Mouse (Mus musculus): ENCODE measurements around the gene Eif2ak4. TPM values are rescaled to one million over a fixed set of nuclear protein-coding genes. Genes with fewer than 3 reads are reported as not detected.

Eif2ak4 gene
- polyA plus RNA-seq (2014; fragmentation: Nextera tagmentation; extraction: Ambion mirVana), result 10.1 and 10.4 TPM in 2 replicates

DNA sequence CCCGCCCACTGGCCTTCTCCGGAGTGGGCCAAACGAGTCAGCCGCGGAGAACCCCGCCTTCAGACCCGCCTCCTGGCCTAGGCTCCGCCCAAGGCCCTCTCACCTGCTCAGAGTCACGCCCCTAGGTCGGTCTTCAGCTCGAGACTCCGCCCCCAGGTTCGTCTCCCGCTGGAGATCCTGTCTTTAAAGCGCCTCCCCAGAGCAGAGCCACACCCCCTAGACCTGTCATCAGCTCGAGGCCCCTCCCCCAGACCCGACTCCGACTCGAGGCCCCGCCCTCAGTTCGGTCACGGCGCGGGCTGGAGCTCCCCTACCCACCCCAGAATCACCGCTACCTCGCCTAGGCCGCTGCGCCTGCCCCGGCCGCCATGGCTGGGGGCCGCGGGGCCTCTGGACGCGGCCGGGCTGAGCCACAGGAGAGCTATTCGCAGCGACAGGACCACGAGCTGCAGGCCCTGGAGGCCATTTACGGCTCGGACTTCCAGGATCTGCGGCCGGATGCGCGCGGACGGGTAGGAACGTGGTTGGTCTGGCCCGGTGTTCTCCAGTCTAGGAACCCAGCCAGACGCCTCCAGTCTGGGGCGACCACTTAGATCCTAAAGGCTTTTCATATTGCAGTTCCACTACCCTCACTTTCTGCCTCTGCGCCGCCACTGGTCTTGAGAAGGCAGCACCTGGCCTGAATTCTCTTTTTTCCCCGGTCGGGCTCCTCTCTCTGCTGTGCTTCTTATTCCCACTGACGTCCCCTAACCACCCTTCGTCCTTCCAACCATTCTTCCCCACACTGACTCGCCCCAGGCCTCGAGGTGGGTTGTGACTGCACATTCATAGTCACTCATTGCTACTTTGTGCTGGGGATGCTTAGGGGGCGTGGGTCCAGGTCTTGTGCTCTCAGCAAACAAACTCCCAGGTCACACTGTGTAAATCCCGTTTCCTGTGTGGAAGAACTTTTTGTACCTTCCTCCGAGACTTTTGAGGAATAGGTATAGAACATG, at the start of gene Eif2ak4:
Gene Eif2ak4 (plus strand): TSS at position 278 of the 995 bp plus-strand sequence.
- peaks cover 7% of the 10 kb centered on the region; the same call in 1 of the 2 replicates for H3K4me1 ChIP-seq (ENCODE audit: control insufficient read depth, insufficient read depth, low read length)
- peak within 1 kb of the TSS; percentile 77 for H3K9ac ChIP-seq (replicated peaks; ENCODE audit: low read depth, low read length)
- H3K36me3 ChIP-seq (ENCODE audit: control insufficient read depth, insufficient read depth, low read length), result no peaks in the 10 kb centered on the region
- H3K4me3 ChIP-seq (ENCODE audit: low read depth, low read length), result peak within 1 kb of the TSS; percentile 75
- ATAC-seq (ENCODE audit: low read depth), result peak; percentile 98
- 1% methylated on average over 58 of the region's 61 CpGs for WGBS
- H3K27ac ChIP-seq (ENCODE audit: low read depth, low read length), result peak within 1 kb of the TSS; percentile 86
- peak within 1 kb of the TSS; percentile 66 for H3K4me2 ChIP-seq (ENCODE audit: low read depth, low read length)
- no peaks in the 10 kb centered on the region for H3K27me3 ChIP-seq (ENCODE audit: control insufficient read depth, insufficient read depth, low read length)
- H3K9me3 ChIP-seq (ENCODE audit: control insufficient read depth, low read length), result no peaks in the 10 kb centered on the region

GRCm38 (mm10) chr2:118341295-118341694, 47.1 kb upstream of the Eif2ak4 start:
- no peak overlapping the region for H3K27ac ChIP-seq (ENCODE audit: low read depth, low read length)
- no peaks in the 10 kb centered on the region for H3K27me3 ChIP-seq (ENCODE audit: control insufficient read depth, insufficient read depth, low read length)
- H3K4me3 ChIP-seq (ENCODE audit: low read depth, low read length), result no peak overlapping the region
- no peaks in the 10 kb centered on the region for H3K36me3 ChIP-seq (ENCODE audit: control insufficient read depth, insufficient read depth, low read length)
- no peaks in the 10 kb centered on the region for H3K4me1 ChIP-seq (ENCODE audit: control insufficient read depth, insufficient read depth, low read length)
- H3K9ac ChIP-seq (replicated peaks; ENCODE audit: low read depth, low read length), result no peak overlapping the region
- ATAC-seq (ENCODE audit: low read depth), result no peak
- 79% methylated on average over 7 of the region's 7 CpGs for WGBS
- H3K4me2 ChIP-seq (ENCODE audit: low read depth, low read length), result no peak overlapping the region
- H3K9me3 ChIP-seq (ENCODE audit: control insufficient read depth, low read length), result no peaks in the 10 kb centered on the region

- no peaks in the 10 kb centered on the region for H3K4me1 ChIP-seq (ENCODE audit: control insufficient read depth, insufficient read depth, low read length)
- 70% methylated on average over 3 of the region's 3 CpGs for WGBS
- no peaks in the 10 kb centered on the region for H3K9me3 ChIP-seq (ENCODE audit: control insufficient read depth, low read length)
- no peaks in the 10 kb centered on the region for H3K27me3 ChIP-seq (ENCODE audit: control insufficient read depth, insufficient read depth, low read length)
- H3K27ac ChIP-seq (ENCODE audit: low read depth, low read length), result no peak overlapping the region
- H3K9ac ChIP-seq (replicated peaks; ENCODE audit: low read depth, low read length), result no peak overlapping the region
- no peaks in the 10 kb centered on the region for H3K36me3 ChIP-seq (ENCODE audit: control insufficient read depth, insufficient read depth, low read length)
- H3K4me3 ChIP-seq (ENCODE audit: low read depth, low read length), result no peak overlapping the region
- no peak overlapping the region for H3K4me2 ChIP-seq (ENCODE audit: low read depth, low read length)
- ATAC-seq (ENCODE audit: low read depth), result no peak
Observed at GRCm38 (mm10) chr2:118343897-118344296, 44.5 kb upstream of the Eif2ak4 start.

DNA sequence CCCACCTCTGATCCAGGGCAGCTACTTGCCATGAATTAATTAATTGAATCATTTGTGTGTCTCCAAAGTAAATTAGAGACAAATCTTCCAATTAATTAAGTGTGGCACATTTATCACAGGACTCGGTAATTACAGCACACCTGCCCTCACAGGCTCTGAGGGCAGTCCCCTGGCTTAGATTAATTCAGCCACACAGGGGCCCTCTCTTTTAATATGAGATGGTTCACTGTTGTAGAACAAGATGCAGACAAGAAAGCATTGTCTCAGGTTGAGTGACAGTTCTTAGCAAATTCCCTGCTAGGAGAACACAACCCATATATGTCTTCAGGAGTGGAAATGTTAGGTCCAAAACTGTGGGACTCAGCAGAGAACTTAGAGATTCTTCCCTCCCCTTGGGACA, 42.9 kb upstream of the Eif2ak4 start:
- no peak for ATAC-seq (ENCODE audit: low read depth)
- Histone ChIP-seq H3K9me3 (ENCODE audit: control insufficient read depth, low read length) (no peaks in the 10 kb centered on the region), H3K36me3 (ENCODE audit: control insufficient read depth, insufficient read depth, low read length) (no peaks in the 10 kb centered on the region), H3K4me1 (ENCODE audit: control insufficient read depth, insufficient read depth, low read length) (no peaks in the 10 kb centered on the region), H3K27me3 (ENCODE audit: control insufficient read depth, insufficient read depth, low read length) (no peaks in the 10 kb centered on the region), H3K4me2 (ENCODE audit: low read depth, low read length) (no peak overlapping the region), H3K27ac (ENCODE audit: low read depth, low read length) (no peak overlapping the region), H3K9ac (replicated peaks; ENCODE audit: low read depth, low read length) (no peak overlapping the region), H3K4me3 (ENCODE audit: low read depth, low read length) (no peak overlapping the region)
- 18% methylated on average over 1 of the region's 1 CpGs for WGBS

GRCm38 (mm10) chr2:118353498-118353897, 34.9 kb upstream of the Eif2ak4 start:
- 39% methylated on average over 4 of the region's 4 CpGs for WGBS
- Histone ChIP-seq H3K4me3 (ENCODE audit: low read depth, low read length) (no peak overlapping the region), H3K27ac (ENCODE audit: low read depth, low read length) (no peak overlapping the region), H3K4me1 (ENCODE audit: control insufficient read depth, insufficient read depth, low read length) (no peaks in the 10 kb centered on the region), H3K4me2 (ENCODE audit: low read depth, low read length) (no peak overlapping the region), H3K9ac (replicated peaks; ENCODE audit: low read depth, low read length) (no peak overlapping the region), H3K36me3 (ENCODE audit: control insufficient read depth, insufficient read depth, low read length) (no peaks in the 10 kb centered on the region), H3K9me3 (ENCODE audit: control insufficient read depth, low read length) (no peaks in the 10 kb centered on the region), H3K27me3 (ENCODE audit: control insufficient read depth, insufficient read depth, low read length) (no peaks in the 10 kb centered on the region)
- no peak for ATAC-seq (ENCODE audit: low read depth)

- H3K9me3 ChIP-seq (ENCODE audit: control insufficient read depth, low read length), result no peaks in the 10 kb centered on the region
- no peak overlapping the region for H3K9ac ChIP-seq (replicated peaks; ENCODE audit: low read depth, low read length)
- H3K36me3 ChIP-seq (ENCODE audit: control insufficient read depth, insufficient read depth, low read length), result no peaks in the 10 kb centered on the region
- H3K4me1 ChIP-seq (ENCODE audit: control insufficient read depth, insufficient read depth, low read length), result no peaks in the 10 kb centered on the region
- no peak overlapping the region for H3K4me2 ChIP-seq (ENCODE audit: low read depth, low read length)
- no peaks in the 10 kb centered on the region for H3K27me3 ChIP-seq (ENCODE audit: control insufficient read depth, insufficient read depth, low read length)
- no peak overlapping the region for H3K4me3 ChIP-seq (ENCODE audit: low read depth, low read length)
- ATAC-seq (ENCODE audit: low read depth), result no peak
- no peak overlapping the region for H3K27ac ChIP-seq (ENCODE audit: low read depth, low read length)
- WGBS, result 64% methylated on average over 4 of the region's 4 CpGs
Observed at GRCm38 (mm10) chr2:118353916-118354403, 34.5 kb upstream of the Eif2ak4 start.

DNA sequence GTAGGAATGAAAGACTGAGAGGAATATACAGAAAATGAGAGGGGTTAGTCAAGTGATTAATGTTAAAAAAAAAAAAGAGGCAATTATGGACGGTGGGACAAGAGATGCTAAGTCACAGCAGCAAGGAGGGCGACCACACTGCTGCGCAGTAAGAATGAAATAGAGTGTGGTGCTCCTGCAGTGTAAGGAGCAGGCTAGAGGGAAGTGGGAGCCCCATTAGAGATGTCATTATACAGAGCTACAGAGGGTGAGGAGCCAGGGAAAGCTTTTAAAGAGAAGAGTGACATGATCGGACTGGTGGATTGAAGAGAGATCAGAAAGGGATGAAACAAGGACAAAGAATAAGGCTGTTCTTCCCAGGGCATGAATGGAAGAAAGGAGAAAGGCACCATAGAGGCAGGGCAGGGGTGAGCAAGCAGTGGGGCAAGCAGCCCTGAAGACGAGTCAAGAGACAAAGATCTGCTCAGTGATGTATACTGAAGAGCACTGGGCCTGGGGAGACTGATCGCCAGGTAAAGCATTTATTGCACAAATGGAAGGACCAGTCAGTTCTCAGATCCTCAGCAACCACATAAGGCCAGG, 33.2 kb upstream of the Eif2ak4 start:
- Histone ChIP-seq H3K9ac (replicated peaks; ENCODE audit: low read depth, low read length) (no peak overlapping the region), H3K4me1 (ENCODE audit: control insufficient read depth, insufficient read depth, low read length) (no peaks in the 10 kb centered on the region), H3K9me3 (ENCODE audit: control insufficient read depth, low read length) (no peaks in the 10 kb centered on the region), H3K27me3 (ENCODE audit: control insufficient read depth, insufficient read depth, low read length) (no peaks in the 10 kb centered on the region), H3K4me3 (ENCODE audit: low read depth, low read length) (no peak overlapping the region), H3K4me2 (ENCODE audit: low read depth, low read length) (no peak overlapping the region), H3K27ac (ENCODE audit: low read depth, low read length) (no peak overlapping the region), H3K36me3 (ENCODE audit: control insufficient read depth, insufficient read depth, low read length) (no peaks in the 10 kb centered on the region)
- 65% methylated on average over 6 of the region's 6 CpGs for WGBS
- no peak for ATAC-seq (ENCODE audit: low read depth)

DNA sequence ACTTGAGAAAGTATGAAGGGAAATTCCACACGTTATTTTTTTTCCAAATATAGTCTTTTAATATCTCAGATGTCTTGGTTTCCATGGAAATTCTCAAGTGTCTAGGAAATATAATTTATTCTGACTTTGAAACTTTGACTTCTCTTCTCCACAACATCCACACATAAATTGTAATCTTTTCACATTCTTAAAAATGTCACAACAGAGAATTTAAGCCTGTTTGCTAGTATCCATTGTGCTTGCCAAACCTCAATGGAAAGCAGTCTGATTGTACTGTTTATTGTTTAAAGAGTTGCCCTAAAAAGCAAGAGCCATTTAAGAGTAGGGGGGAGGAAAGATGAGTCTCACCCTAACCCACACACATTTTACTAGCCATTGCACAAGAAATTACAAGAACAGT, 16.6 kb upstream of the Eif2ak4 start:
- Histone ChIP-seq H3K4me3 (ENCODE audit: low read depth, low read length) (no peak overlapping the region), H3K36me3 (ENCODE audit: control insufficient read depth, insufficient read depth, low read length) (no peaks in the 10 kb centered on the region), H3K27me3 (ENCODE audit: control insufficient read depth, insufficient read depth, low read length) (peaks cover 3% of the 10 kb centered on the region; the same call in 1 of the 2 replicates), H3K9me3 (ENCODE audit: control insufficient read depth, low read length) (no peaks in the 10 kb centered on the region), H3K9ac (replicated peaks; ENCODE audit: low read depth, low read length) (no peak overlapping the region), H3K4me2 (ENCODE audit: low read depth, low read length) (no peak overlapping the region), H3K27ac (ENCODE audit: low read depth, low read length) (no peak overlapping the region), H3K4me1 (ENCODE audit: control insufficient read depth, insufficient read depth, low read length) (0 out of 2 replicates have a peak, but pooled peaks cover 5% of the 10 kb centered on the region)
- ATAC-seq (ENCODE audit: low read depth), result no peak
- WGBS, result 52% methylated on average over 1 of the region's 1 CpGs

GRCm38 (mm10) chr2:118372561-118372900, 15.9 kb upstream of the Eif2ak4 start:
- no peaks in the 10 kb centered on the region for H3K36me3 ChIP-seq (ENCODE audit: control insufficient read depth, insufficient read depth, low read length)
- 0 out of 2 replicates have a peak, but pooled peaks cover 5% of the 10 kb centered on the region for H3K4me1 ChIP-seq (ENCODE audit: control insufficient read depth, insufficient read depth, low read length)
- no peak for ATAC-seq (ENCODE audit: low read depth)
- no peaks in the 10 kb centered on the region for H3K9me3 ChIP-seq (ENCODE audit: control insufficient read depth, low read length)
- 9% methylated on average over 11 of the region's 11 CpGs for WGBS
- no peak overlapping the region for H3K27ac ChIP-seq (ENCODE audit: low read depth, low read length)
- H3K4me3 ChIP-seq (ENCODE audit: low read depth, low read length), result peak overlapping the region; percentile 48
- peaks cover 3% of the 10 kb centered on the region; the same call in 1 of the 2 replicates for H3K27me3 ChIP-seq (ENCODE audit: control insufficient read depth, insufficient read depth, low read length)
- H3K4me2 ChIP-seq (ENCODE audit: low read depth, low read length), result peak overlapping the region; percentile 98
- H3K9ac ChIP-seq (replicated peaks; ENCODE audit: low read depth, low read length), result peak overlapping the region; percentile 56
